Mouse (Mus musculus) erythroblast, embryonic 14.5 days (primary cell): ENCODE data around the gene 6720489N17Rik. TPM values are rescaled to one million over a fixed set of nuclear protein-coding genes. Genes with fewer than 3 reads are reported as not detected.
A peak's percentile ranks its signal among the peaks of the same experiment; 100 is the strongest.
"Not testable (repeated sequence)": the region's sequence is repeated elsewhere in the genome, so short reads cannot be mapped to it uniquely, and the experiment has no call there.

Experiments
- H3K27me3 ChIP-seq: 2 replicates; pipeline ENCODE4 v1.6.1; 2012; ENCODE audit warnings: inconsistent platforms; ENCODE audit not compliant: control insufficient read depth
- H3K36me3 ChIP-seq: 2 replicates; pipeline ENCODE4 v1.6.1; 2012; ENCODE audit warnings: mild to moderate bottlenecking, inconsistent platforms; ENCODE audit not compliant: control insufficient read depth
- H3K4me1 ChIP-seq: 2 replicates; pipeline ENCODE4 v1.6.1; 2012; ENCODE audit warnings: inconsistent platforms; ENCODE audit not compliant: control insufficient read depth
- H3K4me3 ChIP-seq: replicated peaks from 2 replicates; pipeline ENCODE3; 2012; ENCODE audit warnings: moderate library complexity, mild to moderate bottlenecking, inconsistent platforms
- H3K9me3 ChIP-seq: 2 replicates; pipeline ENCODE4 v1.6.1; 2012; ENCODE audit warnings: low read length, inconsistent platforms, mixed read lengths; ENCODE audit not compliant: control insufficient read depth
- GATA1 ChIP-seq: IDR thresholded peaks from 2 replicates; pipeline ENCODE4 v1.6.1; 2012; ENCODE audit warnings: low read length, inconsistent platforms, mixed read lengths
- TAL1 ChIP-seq: IDR thresholded peaks from 3 replicates; pipeline ENCODE4 v1.6.1; 2012; ENCODE audit warnings: low read length, inconsistent platforms, mixed read lengths
- polyA plus RNA-seq: library from polyadenylated mRNA; stranded (reverse); fragments of >175 nt; gene quantifications from 2 replicates; pipeline ENCODE4 v1.2.3, GENCODE M21; 2012

Gene 6720489N17Rik
- not detected in 2 replicates for polyA plus RNA-seq

- H3K27me3 ChIP-seq, H3K9me3 ChIP-seq, H3K4me1 ChIP-seq, H3K36me3 ChIP-seq: not testable (repeated sequence)
- peak within 1 kb of the TSS; percentile 59 for H3K4me3 ChIP-seq
Measured at GRCm38 (mm10) chr13:62623577-62624276, at the start of gene 6720489N17Rik. 6720489N17Rik (minus strand) TSS chr13:62624182.

GRCm38 (mm10) chr13:62653369-62653743 lies 29.4 kb upstream of the 6720489N17Rik start:
- Histone ChIP-seq H3K9me3 (no peaks in the 10 kb centered on the region), H3K36me3 (no peaks in the 10 kb centered on the region), H3K4me1 (peaks cover 3% of the 10 kb centered on the region), H3K4me3 (peak overlapping the region; percentile 62), H3K27me3 (no peaks in the 10 kb centered on the region)
- TF ChIP-seq TAL1 (no peak), GATA1 (no peak)

GRCm38 (mm10) chr13:62652681-62653368 lies 28.8 kb upstream of the 6720489N17Rik start:
- H3K27me3 ChIP-seq, H3K36me3 ChIP-seq, H3K9me3 ChIP-seq, H3K4me1 ChIP-seq: not testable (repeated sequence)
- H3K4me3 ChIP-seq = peak overlapping the region; percentile 62

GRCm38 (mm10) chr13:62627071-62627470 lies 3.1 kb upstream of the 6720489N17Rik start:
- H3K27me3 ChIP-seq, H3K4me1 ChIP-seq, H3K36me3 ChIP-seq, H3K9me3 ChIP-seq, H3K4me3 ChIP-seq: not testable (repeated sequence)

GRCm38 (mm10) chr13:62624277-62624665 lies 289 bp upstream of the 6720489N17Rik start:
- H3K9me3 ChIP-seq, H3K4me1 ChIP-seq, H3K27me3 ChIP-seq, H3K36me3 ChIP-seq: not testable (repeated sequence)
- H3K4me3 ChIP-seq = peak overlapping the region; percentile 59

GRCm38 (mm10) chr13:62617449-62617848 lies 6.5 kb downstream of the 6720489N17Rik start:
- not testable (repeated sequence) for H3K36me3 ChIP-seq, H3K4me1 ChIP-seq, H3K27me3 ChIP-seq, H3K9me3 ChIP-seq, H3K4me3 ChIP-seq

GRCm38 (mm10) chr13:62571099-62571498 lies 52.9 kb downstream of the 6720489N17Rik start, which contains the start of gene Zfp934:
Zfp934 (minus strand) TSS chr13:62571199.
- not testable (repeated sequence) for H3K4me3 ChIP-seq, H3K36me3 ChIP-seq

GRCm38 (mm10) chr13:62561696-62562095 lies 62.3 kb downstream of the 6720489N17Rik start:
- not testable (repeated sequence) for H3K9me3 ChIP-seq, H3K4me1 ChIP-seq, H3K4me3 ChIP-seq, H3K27me3 ChIP-seq, H3K36me3 ChIP-seq

More at GRCm38 (mm10) chr13:62571099-62571498, 52.9 kb downstream of the 6720489N17Rik start, which contains the start of gene Zfp934:
- H3K27me3 ChIP-seq, H3K4me1 ChIP-seq, H3K9me3 ChIP-seq: not testable (repeated sequence)

- not testable (repeated sequence) for H3K36me3 ChIP-seq, H3K4me1 ChIP-seq, H3K27me3 ChIP-seq
- Histone ChIP-seq H3K9me3 (peaks cover 21% of the 10 kb centered on the region), H3K4me3 (peak within 1 kb of the TSS; percentile 56)
Measured at GRCm38 (mm10) chr13:62558189-62559110, 65.5 kb downstream of the 6720489N17Rik start, which contains the start of gene Zfp935. Zfp935 (minus strand) TSS chr13:62558511.

Other genes starting within 250 kb of the 6720489N17Rik start
- not detected in 2 replicates for gene Gm3604, start 241.0 kb downstream of the 6720489N17Rik start, polyA plus RNA-seq
- not detected in 2 replicates for gene Gm49359, start 157.3 kb downstream of the 6720489N17Rik start, polyA plus RNA-seq
- gene Zfp935, start 65.7 kb downstream of the 6720489N17Rik start, polyA plus RNA-seq = not detected in 2 replicates
- not detected in 2 replicates for gene Zfp934, start 53.0 kb downstream of the 6720489N17Rik start, polyA plus RNA-seq
- 0.06 and 0.07 TPM in 2 replicates for gene Platr25, start 136.5 kb upstream of the 6720489N17Rik start, polyA plus RNA-seq
- not detected in 2 replicates for gene Gm5141, start 161.6 kb upstream of the 6720489N17Rik start, polyA plus RNA-seq
- not detected in 2 replicates for gene Fbp2, start 234.2 kb upstream of the 6720489N17Rik start, polyA plus RNA-seq